Mouse (Mus musculus): ENCODE measurements around the gene Ccdc175.

GRCm38 (mm10) chr12:72052571-72052970 lies 132.3 kb downstream of the Ccdc175 start:
- no peak for TF ChIP-seq ZMIZ1 (IDR thresholded peaks at IDR 0.05; ENCODE audit: low read depth, low read length)
- no peak for TF ChIP-seq USF1 (IDR thresholded peaks at IDR 0.05; ENCODE audit: low read depth, low read length)
- no peak for TF ChIP-seq CTCF (conservative IDR thresholded peaks at IDR 0.05 in 1 of 2, IDR thresholded peaks at IDR 0.05 in 1 of 2; ENCODE audit: low read depth in 2 of 2, low read length in 2 of 2)

Measured in CH12.LX (cell line).